Mouse (Mus musculus) stomach, embryonic 16.5 days (tissue): ENCODE measurements around the gene Fads3. TPM values are rescaled to one million over a fixed set of nuclear protein-coding genes. Genes with fewer than 3 reads are reported as not detected.

ENCODE experiments used
- ATAC-seq: fragments of 200-750 bp; cut with Nextera tagmentation; 2 replicates; pipeline ENCODE4 v1.8.0; 2017; ENCODE audit warnings: moderate number of reproducible peaks, moderate TSS enrichment; ENCODE audit not compliant: insufficient read depth, low FRiP score
- H3K27ac ChIP-seq: fragments of 300-500 bp; sonication (generic); 2 replicates; pipeline ENCODE4 v1.5.1; 2014; ENCODE audit warnings: low read length
- H3K27me3 ChIP-seq: fragments of 300-500 bp; sonication (generic); 2 replicates; pipeline ENCODE4 v1.6.1; 2014; ENCODE audit warnings: low read length, control low read depth, mixed read lengths; ENCODE audit not compliant: control insufficient read depth, insufficient read depth
- H3K36me3 ChIP-seq: fragments of 300-500 bp; sonication (generic); 2 replicates; pipeline ENCODE4 v1.6.1; 2014; ENCODE audit warnings: low read length; ENCODE audit not compliant: control insufficient read depth, insufficient read depth
- H3K4me1 ChIP-seq: fragments of 300-500 bp; sonication (generic); 2 replicates; pipeline ENCODE4 v1.6.1; 2014; ENCODE audit warnings: low read length, control low read depth, mixed read lengths; ENCODE audit not compliant: control insufficient read depth, insufficient read depth
- H3K4me2 ChIP-seq: fragments of 300-500 bp; sonication (generic); 2 replicates; pipeline ENCODE4 v1.6.1; 2014; ENCODE audit warnings: low read depth, low read length, mixed read lengths
- H3K4me3 ChIP-seq: fragments of 300-500 bp; sonication (generic); replicated peaks from 2 replicates; pipeline ENCODE4 v1.5.1; 2014; ENCODE audit warnings: mild to moderate bottlenecking, low read length
- H3K9ac ChIP-seq: fragments of 300-500 bp; sonication (generic); 2 replicates; pipeline ENCODE4 v1.6.1; 2014; ENCODE audit warnings: low read length
- H3K9me3 ChIP-seq: fragments of 300-500 bp; sonication (generic); replicated peaks from 2 replicates; pipeline ENCODE4 v1.6.1; 2016; ENCODE audit warnings: low read length, control low read depth; ENCODE audit not compliant: control insufficient read depth
- WGBS: fragments of 180-500 bp; shearing (Covaris S2); extraction: QIAGEN DNeasy Blood & Tissue Kit; methylation state at CpG from one replicate; pipeline ENCODE4 v1.1.7; 2014; 5-methylcytosine and 5-hydroxymethylcytosine counted together
- polyA plus RNA-seq: library from polyadenylated mRNA; unstranded; fragments of >200 nt; fragmentation: Nextera tagmentation; extraction: Ambion mirVana; gene quantifications from 2 replicates; pipeline ENCODE4 v1.2.1, GENCODE M21; 2015

Gene Fads3
- polyA plus RNA-seq, result 18.9 and 22.5 TPM in 2 replicates

DNA sequence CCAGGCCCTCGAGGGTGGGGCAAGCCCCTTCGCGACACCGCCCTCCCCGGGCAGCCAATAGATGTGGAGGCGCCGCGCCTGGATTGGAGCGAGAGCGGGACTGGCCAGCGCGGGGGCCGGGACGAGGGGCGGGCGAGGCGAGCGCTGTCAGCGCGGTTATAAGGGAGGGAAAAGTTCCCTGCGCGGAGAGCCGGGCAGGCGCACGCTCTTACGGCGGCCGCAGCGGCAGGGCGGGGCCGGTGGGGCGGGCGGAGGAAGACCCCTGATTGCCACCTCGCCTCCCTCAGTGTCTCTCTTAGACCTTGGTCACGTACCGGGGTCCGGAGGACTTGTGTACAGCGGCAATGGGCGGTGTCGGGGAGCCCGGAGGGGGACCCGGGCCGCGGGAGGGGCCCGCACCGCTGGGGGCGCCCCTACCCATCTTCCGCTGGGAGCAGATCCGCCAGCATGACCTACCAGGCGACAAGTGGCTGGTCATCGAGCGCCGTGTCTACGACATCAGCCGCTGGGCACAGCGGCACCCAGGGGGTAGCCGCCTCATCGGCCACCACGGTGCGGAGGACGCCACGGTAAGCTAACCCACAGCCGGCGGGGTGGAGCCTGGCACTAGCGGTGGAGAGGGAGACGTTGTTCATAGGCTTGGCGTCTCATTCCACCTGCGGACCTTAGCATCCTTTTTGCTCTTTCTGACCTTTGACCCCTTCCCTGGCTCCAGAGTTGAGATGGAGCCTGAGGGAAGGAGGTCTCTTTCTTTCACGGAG, at the start of gene Fads3:
TSS of gene Fads3 (plus strand) at position 182 of the 761 bp plus-strand sequence.
- H3K27me3 ChIP-seq, result no peaks in the 10 kb centered on the region
- WGBS, result under 1% methylated on average over 63 of the region's 69 CpGs
- peak within 1 kb of the TSS; percentile 95 for H3K4me2 ChIP-seq
- ATAC-seq, result peak; percentile 93
- H3K9me3 ChIP-seq, result no peaks in the 10 kb centered on the region
- peak within 1 kb of the TSS; percentile 73 for H3K4me3 ChIP-seq
- H3K27ac ChIP-seq, result peak within 1 kb of the TSS; percentile 78
- peak within 1 kb of the TSS; percentile 77 for H3K9ac ChIP-seq
- H3K36me3 ChIP-seq, result no peaks in the 10 kb centered on the region
- H3K4me1 ChIP-seq, result peaks cover 42% of the 10 kb centered on the region

DNA sequence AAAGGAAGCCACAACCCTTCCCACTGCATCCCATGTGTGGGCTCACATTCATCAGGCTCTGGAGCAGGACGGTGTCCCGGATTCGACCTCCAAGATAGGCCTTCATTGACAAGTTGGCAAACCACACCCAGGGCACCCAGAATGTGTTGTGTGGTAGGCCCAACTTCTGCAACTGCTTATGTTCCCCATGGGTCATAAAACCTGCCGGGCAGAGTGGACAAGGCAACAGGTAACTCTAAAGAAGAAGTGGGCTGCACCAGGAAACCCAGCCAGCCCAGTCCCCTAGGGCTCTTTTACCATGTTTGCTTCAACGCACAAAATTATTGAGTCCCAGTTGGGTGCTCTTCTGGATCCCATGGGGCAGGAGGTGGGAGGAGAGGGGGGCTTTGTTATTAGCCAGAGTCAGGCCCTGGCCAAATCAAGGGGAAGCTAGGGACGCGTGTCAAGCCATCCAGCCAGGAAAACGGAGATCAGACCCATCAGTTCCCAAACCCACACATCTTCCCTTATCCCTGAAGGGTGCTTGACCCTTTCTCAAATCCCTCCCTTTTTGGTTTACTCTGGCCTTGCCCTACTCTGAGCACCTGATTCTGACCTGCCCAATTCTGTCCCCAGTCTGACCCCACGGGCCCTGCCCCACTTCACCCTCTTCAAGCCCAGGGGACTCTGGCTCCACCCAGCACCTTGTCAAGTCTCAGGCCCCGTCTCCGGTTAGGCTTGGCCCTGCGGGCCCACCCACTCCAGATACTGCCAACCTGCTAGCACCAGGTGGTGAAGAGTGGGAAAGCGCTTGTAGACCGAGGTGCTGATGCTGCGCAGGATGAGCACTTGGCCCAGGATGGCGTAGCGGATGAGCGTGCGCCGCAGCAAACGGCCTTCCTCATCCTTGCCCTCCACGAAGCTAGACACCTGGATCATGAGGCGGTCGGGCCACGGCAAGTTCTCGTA, 49.1 kb upstream of the Fads3 start:
- WGBS, result 47% methylated on average over 26 of the region's 26 CpGs
- H3K4me3 ChIP-seq, result peak overlapping the region; percentile 30

DNA sequence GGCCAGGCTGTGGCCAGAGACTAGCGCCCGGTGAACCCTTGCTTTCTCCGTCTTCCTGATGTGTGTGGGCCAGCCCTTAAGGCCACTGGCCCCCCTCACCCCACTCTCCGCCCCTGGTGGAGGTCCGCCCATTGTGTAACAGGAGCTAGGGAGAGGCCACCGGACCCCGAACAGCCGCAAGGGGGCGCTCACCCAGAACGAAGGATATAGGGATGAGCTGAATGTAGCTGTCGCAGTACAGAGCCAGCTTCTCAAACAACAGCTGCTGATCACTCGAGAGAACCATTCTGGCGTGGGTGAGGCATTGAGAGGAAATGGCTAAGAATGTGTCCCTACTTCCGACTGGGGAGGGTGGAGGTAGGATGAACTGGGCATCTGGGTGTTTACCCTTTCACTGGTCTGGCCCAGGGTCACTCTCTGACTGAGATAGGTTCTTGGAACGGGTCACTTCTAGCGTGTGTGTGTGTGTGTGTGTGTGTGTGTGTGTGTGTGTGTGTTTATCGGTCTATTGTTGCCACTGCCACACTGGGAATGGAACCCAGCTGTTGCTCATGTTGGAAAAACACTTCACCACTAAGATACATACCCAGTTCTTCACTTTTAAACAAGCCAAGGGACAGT, 48.2 kb upstream of the Fads3 start:
- no peak overlapping the region for H3K27ac ChIP-seq

More for the DNA sequence above, 49.1 kb upstream of the Fads3 start:
- Histone ChIP-seq H3K27me3 (no peaks in the 10 kb centered on the region), H3K27ac (no peak overlapping the region), H3K4me1 (peaks cover 8% of the 10 kb centered on the region), H3K36me3 (no peaks in the 10 kb centered on the region), H3K9me3 (no peaks in the 10 kb centered on the region), H3K4me2 (peak overlapping the region; percentile 54), H3K9ac (peak overlapping the region; percentile 67)
- peak; percentile 46 for ATAC-seq

DNA sequence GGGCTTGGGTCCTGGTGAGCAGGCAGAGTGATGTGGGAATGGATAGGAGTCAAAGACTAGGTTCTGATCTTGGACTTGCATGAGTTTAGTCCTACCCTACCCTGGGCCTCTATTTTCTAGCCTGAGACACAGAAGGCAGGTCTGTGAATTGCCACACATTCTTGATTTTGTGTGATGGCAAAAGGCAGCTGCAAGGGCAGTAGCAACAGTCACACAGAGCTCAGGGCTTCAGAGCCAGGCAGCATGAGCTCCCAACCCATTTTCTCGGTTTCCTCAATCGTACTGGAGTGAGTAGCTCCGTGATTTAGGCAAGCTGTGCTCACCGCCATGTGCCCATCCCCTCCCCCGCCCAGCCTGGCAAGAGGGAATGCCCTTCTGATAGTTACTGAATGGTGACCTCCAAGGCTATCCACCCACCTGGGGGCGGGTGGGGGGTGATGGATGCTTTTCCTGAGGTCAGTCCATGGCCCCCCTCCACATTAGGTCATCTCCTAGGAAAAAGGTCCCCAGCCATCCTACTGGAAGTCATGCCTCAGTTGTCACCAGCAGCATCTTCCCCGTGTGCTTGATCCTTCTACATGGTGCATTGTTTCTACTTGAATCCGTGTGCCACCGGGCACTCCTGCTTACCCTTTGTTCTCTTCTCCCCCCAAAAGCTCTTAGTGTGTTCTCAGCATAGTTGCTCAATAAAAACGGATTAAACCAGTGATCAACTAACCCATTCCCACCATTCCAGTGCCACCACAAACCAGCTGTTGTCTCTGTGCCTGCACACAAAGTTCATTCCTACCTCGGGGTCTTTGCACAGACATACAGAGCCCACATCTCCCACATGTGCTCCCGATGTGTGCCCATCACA, 43.9 kb upstream of the Fads3 start:
- H3K36me3 ChIP-seq, result no peaks in the 10 kb centered on the region
- H3K27ac ChIP-seq, result no peak overlapping the region
- no peaks in the 10 kb centered on the region for H3K27me3 ChIP-seq
- no peak overlapping the region for H3K9ac ChIP-seq
- no peaks in the 10 kb centered on the region; the same call in 1 of the 2 replicates for H3K9me3 ChIP-seq
- H3K4me1 ChIP-seq, result peaks cover 8% of the 10 kb centered on the region
- no peak overlapping the region for H3K4me2 ChIP-seq
- no peak for ATAC-seq
- H3K4me3 ChIP-seq, result no peak overlapping the region
- 69% methylated on average over 12 of the region's 12 CpGs for WGBS

More for the DNA sequence above, 48.2 kb upstream of the Fads3 start:
- Histone ChIP-seq H3K36me3 (no peaks in the 10 kb centered on the region), H3K27me3 (no peaks in the 10 kb centered on the region), H3K4me1 (peaks cover 8% of the 10 kb centered on the region), H3K9ac (peak overlapping the region; percentile 67), H3K4me3 (peak overlapping the region; percentile 30), H3K9me3 (no peaks in the 10 kb centered on the region), H3K4me2 (peak overlapping the region; percentile 54)
- WGBS, result 6% methylated on average over 17 of the region's 17 CpGs
- peak; percentile 85 for ATAC-seq

DNA sequence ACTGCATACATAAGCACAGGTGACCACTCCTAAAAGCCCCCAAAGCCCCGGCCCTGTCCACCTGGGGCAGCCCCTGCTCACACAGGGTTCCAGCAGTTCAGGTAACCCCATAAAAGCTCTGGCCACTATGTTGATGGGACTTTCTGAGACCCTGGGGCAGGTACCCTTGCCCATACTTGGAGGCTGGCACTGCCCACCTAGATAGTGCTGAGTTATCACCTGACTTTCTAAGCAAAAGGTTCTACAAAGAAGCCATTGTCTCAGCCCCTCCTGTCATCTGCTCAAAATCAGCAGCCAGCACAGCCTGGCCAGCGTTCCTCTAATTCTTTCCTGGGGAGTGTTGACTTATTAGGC, 43.3 kb upstream of the Fads3 start:
- Histone ChIP-seq H3K27ac (no peak overlapping the region), H3K4me3 (no peak overlapping the region), H3K27me3 (no peaks in the 10 kb centered on the region), H3K36me3 (no peaks in the 10 kb centered on the region), H3K4me1 (peaks cover 6% of the 10 kb centered on the region), H3K9ac (no peak overlapping the region), H3K4me2 (no peak overlapping the region), H3K9me3 (no peaks in the 10 kb centered on the region; the same call in 1 of the 2 replicates)
- no peak for ATAC-seq
- WGBS, result 67% methylated on average over 2 of the region's 2 CpGs

DNA sequence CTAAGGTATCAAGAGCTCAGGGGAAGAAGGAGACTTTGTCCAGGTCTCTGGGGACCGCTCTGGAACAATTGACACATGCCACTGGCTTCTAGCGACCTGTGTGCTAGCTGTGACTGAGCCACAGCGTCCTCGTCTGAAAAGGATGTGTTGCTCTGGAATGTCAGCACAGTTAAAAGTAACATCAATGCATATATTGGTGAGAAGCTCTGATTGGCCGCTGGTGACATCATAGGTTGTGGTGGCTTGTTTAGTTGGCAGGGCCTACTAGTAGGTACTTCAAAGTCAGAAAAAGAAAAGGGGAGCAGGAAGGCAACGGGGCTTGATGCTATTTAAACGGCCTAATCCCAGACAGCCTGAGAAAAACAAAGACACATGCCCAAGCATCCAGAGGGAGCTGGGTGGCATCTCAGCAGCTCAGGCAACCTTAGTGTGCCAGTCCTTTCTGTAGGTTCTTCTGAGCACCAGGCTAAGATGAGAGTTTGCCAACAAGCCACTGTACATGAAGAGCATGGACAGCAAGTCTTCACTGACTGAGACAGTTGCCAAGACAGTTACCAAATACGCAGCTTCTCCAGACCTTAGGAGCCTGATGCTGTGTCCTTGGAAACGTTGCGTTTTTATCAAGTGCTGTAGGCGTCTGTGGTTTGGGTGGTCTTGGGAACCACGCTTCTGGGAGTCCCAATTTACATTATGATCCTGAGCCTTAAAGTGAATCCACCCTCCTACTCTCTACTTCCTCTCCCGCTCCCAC, 42.5 kb upstream of the Fads3 start:
- H3K27me3 ChIP-seq, result no peaks in the 10 kb centered on the region
- no peak overlapping the region for H3K4me2 ChIP-seq
- H3K4me1 ChIP-seq, result no peaks in the 10 kb centered on the region
- no peaks in the 10 kb centered on the region for H3K36me3 ChIP-seq
- no peak overlapping the region for H3K4me3 ChIP-seq
- WGBS, result 65% methylated on average over 13 of the region's 13 CpGs
- H3K9me3 ChIP-seq, result no peaks in the 10 kb centered on the region; the same call in 1 of the 2 replicates
- H3K27ac ChIP-seq, result no peak overlapping the region
- ATAC-seq, result no peak
- no peak overlapping the region for H3K9ac ChIP-seq

DNA sequence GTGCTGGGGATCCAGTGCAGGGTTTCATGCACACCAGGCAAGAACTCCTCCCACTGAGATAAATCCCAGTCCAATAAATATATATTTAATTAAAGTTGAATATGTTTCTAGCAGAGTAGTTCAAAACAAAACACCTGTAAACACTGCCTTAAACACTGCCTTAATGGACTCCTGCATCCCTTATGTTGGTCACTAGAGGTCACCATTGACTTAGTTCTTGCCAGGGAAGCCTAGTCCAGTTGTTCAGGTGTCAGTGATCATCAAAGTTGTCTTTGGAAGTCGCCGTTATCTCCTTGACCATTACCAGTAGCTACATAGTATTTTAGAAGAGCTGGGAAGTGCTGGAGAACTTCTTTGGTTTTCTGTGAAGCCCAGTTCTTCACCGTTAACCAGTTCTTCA, 41.0 kb upstream of the Fads3 start:
- H3K27ac ChIP-seq, result no peak overlapping the region
- no peaks in the 10 kb centered on the region for H3K4me1 ChIP-seq
- H3K4me3 ChIP-seq, result no peak overlapping the region
- H3K9ac ChIP-seq, result no peak overlapping the region
- no peaks in the 10 kb centered on the region for H3K36me3 ChIP-seq
- no peaks in the 10 kb centered on the region; the same call in 1 of the 2 replicates for H3K9me3 ChIP-seq
- ATAC-seq, result no peak
- H3K4me2 ChIP-seq, result no peak overlapping the region
- H3K27me3 ChIP-seq, result no peaks in the 10 kb centered on the region
- 15% methylated on average over 3 of the region's 3 CpGs for WGBS
